Mouse (Mus musculus): ENCODE measurements around the gene Atraid. TPM values are rescaled to one million over a fixed set of nuclear protein-coding genes. Genes with fewer than 3 reads are reported as not detected.

Atraid gene
- polyA plus RNA-seq, 1 experiment from 2014 or later, result 158 TPM

Other genes with a start within 250 kb of the Atraid start
- 98.6 and 118 TPM in 2 replicates for gene Mapre3, start 233.7 kb upstream of the Atraid start, polyA plus RNA-seq (2015; fragmentation: Nextera tagmentation; extraction: Ambion mirVana)
- 50.6 and 52.7 TPM in 2 replicates for gene Tmem214, start 180.3 kb upstream of the Atraid start, polyA plus RNA-seq (2015; fragmentation: Nextera tagmentation; extraction: Ambion mirVana)
- 22.7 and 23.3 TPM in 2 replicates for gene Agbl5, start 159.6 kb upstream of the Atraid start, polyA plus RNA-seq (2015; fragmentation: Nextera tagmentation; extraction: Ambion mirVana)
- gene Ost4, start 140.5 kb upstream of the Atraid start, polyA plus RNA-seq (2015; fragmentation: Nextera tagmentation; extraction: Ambion mirVana), result 216 and 217 TPM in 2 replicates
- gene Emilin1, start 134.9 kb upstream of the Atraid start, polyA plus RNA-seq (2015; fragmentation: Nextera tagmentation; extraction: Ambion mirVana), result 13.5 and 20.5 TPM in 2 replicates
- 6.3 and 7.7 TPM in 2 replicates for gene Khk, start 126.9 kb upstream of the Atraid start, polyA plus RNA-seq (2015; fragmentation: Nextera tagmentation; extraction: Ambion mirVana)
- gene Cgref1, start 102.7 kb upstream of the Atraid start, polyA plus RNA-seq (2015; fragmentation: Nextera tagmentation; extraction: Ambion mirVana), result 15.8 and 29.0 TPM in 2 replicates
- 135 and 140 TPM in 2 replicates for gene Preb, start 88.0 kb upstream of the Atraid start, polyA plus RNA-seq (2015; fragmentation: Nextera tagmentation; extraction: Ambion mirVana)
- gene Tcf23, start 79.7 kb upstream of the Atraid start, polyA plus RNA-seq (2015; fragmentation: Nextera tagmentation; extraction: Ambion mirVana), result not detected in 2 replicates
- 15.7 and 18.2 TPM in 2 replicates for gene Slc5a6, start 612 bp downstream of the Atraid start, polyA plus RNA-seq (2015; fragmentation: Nextera tagmentation; extraction: Ambion mirVana)
- gene Cad, start 6.5 kb downstream of the Atraid start, polyA plus RNA-seq (2015; fragmentation: Nextera tagmentation; extraction: Ambion mirVana), result 19.8 and 20.1 TPM in 2 replicates
- gene Dnajc5g, start 58.0 kb downstream of the Atraid start, polyA plus RNA-seq (2015; fragmentation: Nextera tagmentation; extraction: Ambion mirVana), result not detected in 2 replicates
- gene Slc30a3, start 59.9 kb downstream of the Atraid start, polyA plus RNA-seq (2015; fragmentation: Nextera tagmentation; extraction: Ambion mirVana), result 1.6 and 1.9 TPM in 2 replicates
- gene Trim54, start 68.4 kb downstream of the Atraid start, polyA plus RNA-seq (2015; fragmentation: Nextera tagmentation; extraction: Ambion mirVana), result not detected in 2 replicates
- not detected in 2 replicates for gene Ucn, start 90.5 kb downstream of the Atraid start, polyA plus RNA-seq (2015; fragmentation: Nextera tagmentation; extraction: Ambion mirVana)
- gene Mpv17, start 105.9 kb downstream of the Atraid start, polyA plus RNA-seq (2015; fragmentation: Nextera tagmentation; extraction: Ambion mirVana), result 49.4 and 50.1 TPM in 2 replicates
- gene Gm29609, start 131.6 kb downstream of the Atraid start, polyA plus RNA-seq (2015; fragmentation: Nextera tagmentation; extraction: Ambion mirVana), result 1.8 and 2.5 TPM in 2 replicates
- 72.1 and 79.4 TPM in 2 replicates for gene Gtf3c2, start 131.8 kb downstream of the Atraid start, polyA plus RNA-seq (2015; fragmentation: Nextera tagmentation; extraction: Ambion mirVana)
- gene Snx17, start 144.9 kb downstream of the Atraid start, polyA plus RNA-seq (2015; fragmentation: Nextera tagmentation; extraction: Ambion mirVana), result 131 and 139 TPM in 2 replicates
- gene Eif2b4, start 145.1 kb downstream of the Atraid start, polyA plus RNA-seq (2015; fragmentation: Nextera tagmentation; extraction: Ambion mirVana), result 91.0 and 93.4 TPM in 2 replicates
- gene Zfp513, start 154.0 kb downstream of the Atraid start, polyA plus RNA-seq (2015; fragmentation: Nextera tagmentation; extraction: Ambion mirVana), result 13.0 and 14.7 TPM in 2 replicates
- 169 and 175 TPM in 2 replicates for gene Ppm1g, start 172.4 kb downstream of the Atraid start, polyA plus RNA-seq (2015; fragmentation: Nextera tagmentation; extraction: Ambion mirVana)
- gene Nrbp1, start 192.6 kb downstream of the Atraid start, polyA plus RNA-seq (2015; fragmentation: Nextera tagmentation; extraction: Ambion mirVana), result 169 and 170 TPM in 2 replicates
- 0.99 TPM in 1 of 2 replicates, not detected in the other for gene Gm9970, start 192.9 kb downstream of the Atraid start, polyA plus RNA-seq (2015; fragmentation: Nextera tagmentation; extraction: Ambion mirVana)
- 2.4 and 3.8 TPM in 2 replicates for gene Krtcap3, start 203.4 kb downstream of the Atraid start, polyA plus RNA-seq (2015; fragmentation: Nextera tagmentation; extraction: Ambion mirVana)
- 34.2 and 39.4 TPM in 2 replicates for gene Ift172, start 242.8 kb downstream of the Atraid start, polyA plus RNA-seq (2015; fragmentation: Nextera tagmentation; extraction: Ambion mirVana)
- gene Fndc4, start 247.8 kb downstream of the Atraid start, polyA plus RNA-seq (2015; fragmentation: Nextera tagmentation; extraction: Ambion mirVana), result 81.8 and 90.6 TPM in 2 replicates
- 0.27 TPM in 1 of 2 replicates, not detected in the other for gene Gckr, start 249.1 kb downstream of the Atraid start, polyA plus RNA-seq (2015; fragmentation: Nextera tagmentation; extraction: Ambion mirVana)

Data from forebrain, embryonic 16.5 days (tissue).